Mouse (Mus musculus): ENCODE measurements at regions not wholly inside any gene's neighbourhood (a gene's known extent, or its start where the extent isn't known, plus 50 kb on each side); places are given as distances from the start of the nearest gene placed in this dataset.

- TF ChIP-seq POLR2A (IDR thresholded peaks at IDR 0.05; ENCODE audit: extremely low read depth, insufficient read depth, low read length) = no peak
- no peak for TF ChIP-seq CTCF (IDR thresholded peaks at IDR 0.05; ENCODE audit: extremely low read depth, insufficient read depth, low read length)
These were observed 336.0 kb downstream of the Foxa2 start for GRCm38 (mm10) chr2:147710593-147711265.
